Mouse (Mus musculus) bone marrow macrophage, adult 2 months (primary cell): ENCODE measurements around the gene Mlxipl.

ENCODE experiments used
- CTCF ChIP-seq: IDR thresholded peaks from 2 replicates; pipeline ENCODE4 v1.5.1; 2012; ENCODE audit warnings: low read depth, mild to moderate bottlenecking, low read length, moderate library complexity
- POLR2A ChIP-seq: IDR thresholded peaks from 2 replicates; pipeline ENCODE4 v1.6.1; 2012; ENCODE audit warnings: mild to moderate bottlenecking, low read depth, low read length, borderline replicate concordance

- TF ChIP-seq POLR2A (no peak), CTCF (no peak)
Measured at GRCm38 (mm10) chr5:135066008-135066407, 23.7 kb upstream of the Mlxipl start.
